Mouse (Mus musculus): ENCODE data around the gene Snx21.

Snx21 gene

GRCm38 (mm10) chr2:164785481-164786387 is at the start of gene Snx21:
Snx21 (plus strand) TSS chr2:164785823.
- DNase-seq, result peak; percentile 87

GRCm38 (mm10) chr2:164737377-164738090 is 48.1 kb upstream of the Snx21 start:
- DNase-seq, result no peak

DNA sequence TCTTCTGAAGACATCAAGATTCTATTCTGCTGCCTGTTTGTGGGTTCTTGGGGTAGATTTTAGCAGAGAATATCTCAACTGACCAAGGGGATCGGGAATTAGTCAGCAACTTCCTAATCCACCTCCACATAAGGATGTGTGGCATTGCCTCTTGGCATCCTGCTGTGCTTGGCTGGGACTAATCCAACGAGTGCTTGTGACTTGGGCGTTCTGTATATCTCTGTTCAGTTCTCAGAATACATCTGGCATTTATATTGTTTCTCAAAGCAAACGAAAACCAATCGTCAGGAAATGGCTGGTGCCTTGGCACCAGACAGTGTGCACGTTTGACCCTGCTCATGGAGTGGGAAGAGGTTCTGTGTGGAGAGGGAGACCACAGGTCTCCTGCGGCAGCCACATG is 45.7 kb upstream of the Snx21 start:
- no peak for DNase-seq

- no peak for DNase-seq
Observed at GRCm38 (mm10) chr2:164744987-164745386, 40.6 kb upstream of the Snx21 start.

GRCm38 (mm10) chr2:164745843-164746479 is 39.7 kb upstream of the Snx21 start, which contains the start of the genes Wfdc3 and Dnttip1:
Wfdc3 (minus strand) TSS chr2:164745931.
Dnttip1 (plus strand) TSS chr2:164745983.
- DNase-seq, result peak; percentile 95

GRCm38 (mm10) chr2:164746693-164747092 is 38.9 kb upstream of the Snx21 start:
- no peak for DNase-seq

GRCm38 (mm10) chr2:164748191-164748590 is 37.4 kb upstream of the Snx21 start:
- DNase-seq, result no peak

GRCm38 (mm10) chr2:164748991-164749390 is 36.6 kb upstream of the Snx21 start:
- DNase-seq, result no peak

- no peak for DNase-seq
Observed at GRCm38 (mm10) chr2:164752454-164752853, 33.2 kb upstream of the Snx21 start.

DNA sequence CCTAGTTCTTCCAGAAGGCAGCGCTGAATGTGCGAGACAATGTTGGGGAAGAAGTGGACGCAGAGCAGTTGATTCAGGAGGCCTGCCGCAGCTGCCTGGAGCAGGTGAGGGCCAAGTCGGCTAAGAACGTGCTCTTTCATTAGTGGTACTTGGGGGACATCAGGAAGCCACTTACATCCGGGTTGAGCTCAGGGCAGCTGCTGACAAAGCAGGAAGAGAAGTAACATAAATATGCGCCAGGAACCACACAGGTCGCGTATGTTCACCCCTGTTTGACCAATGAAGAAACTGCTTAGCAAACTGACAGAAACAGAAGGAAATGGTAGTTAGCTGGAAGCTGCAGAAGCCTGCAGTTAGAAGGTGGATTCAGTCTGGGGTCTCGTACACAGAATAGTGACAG is 31.5 kb upstream of the Snx21 start:
- no peak for DNase-seq

DNA sequence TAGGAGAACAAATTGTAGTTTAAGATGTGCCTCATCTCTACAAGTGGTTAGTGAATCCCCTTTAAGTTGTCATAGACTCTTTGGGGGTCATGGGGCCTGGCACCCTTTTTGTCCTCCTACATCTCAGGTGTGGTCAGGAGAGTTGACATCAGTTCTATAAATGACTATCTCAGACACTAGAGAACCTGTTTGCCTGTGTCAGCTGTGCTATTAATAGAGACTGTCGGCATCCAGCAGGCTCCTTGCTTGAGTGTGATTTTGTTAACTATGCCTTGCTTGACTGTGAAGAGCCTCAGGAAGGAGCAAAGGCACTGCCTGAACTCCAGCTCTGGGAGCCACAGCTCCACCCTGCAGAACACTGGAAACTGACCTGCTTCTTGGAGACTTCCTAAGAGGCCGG is 30.8 kb upstream of the Snx21 start:
- DNase-seq, result no peak

DNA sequence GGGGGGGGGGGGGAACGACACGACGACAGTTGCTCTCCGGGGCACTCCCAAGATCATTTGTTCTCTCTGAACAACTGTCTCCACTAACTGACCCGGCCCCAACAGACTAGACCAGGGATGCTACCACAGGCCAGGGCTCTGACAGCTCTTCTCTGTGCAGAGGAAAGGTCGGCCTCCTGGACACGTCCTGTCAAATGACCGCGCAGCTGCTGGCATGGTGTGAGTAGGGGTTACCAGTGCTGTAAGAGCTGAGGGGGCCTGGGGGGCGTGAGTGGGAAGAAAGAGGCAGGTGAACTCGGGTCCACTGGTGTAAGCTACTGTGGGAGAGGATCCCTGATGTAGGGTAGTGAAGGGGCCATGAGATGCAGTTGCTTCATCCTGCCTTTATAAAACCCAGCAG is 27.8 kb upstream of the Snx21 start:
- DNase-seq, result no peak

- no peak for DNase-seq
Observed at GRCm38 (mm10) chr2:164758692-164759091, 26.9 kb upstream of the Snx21 start.

DNA sequence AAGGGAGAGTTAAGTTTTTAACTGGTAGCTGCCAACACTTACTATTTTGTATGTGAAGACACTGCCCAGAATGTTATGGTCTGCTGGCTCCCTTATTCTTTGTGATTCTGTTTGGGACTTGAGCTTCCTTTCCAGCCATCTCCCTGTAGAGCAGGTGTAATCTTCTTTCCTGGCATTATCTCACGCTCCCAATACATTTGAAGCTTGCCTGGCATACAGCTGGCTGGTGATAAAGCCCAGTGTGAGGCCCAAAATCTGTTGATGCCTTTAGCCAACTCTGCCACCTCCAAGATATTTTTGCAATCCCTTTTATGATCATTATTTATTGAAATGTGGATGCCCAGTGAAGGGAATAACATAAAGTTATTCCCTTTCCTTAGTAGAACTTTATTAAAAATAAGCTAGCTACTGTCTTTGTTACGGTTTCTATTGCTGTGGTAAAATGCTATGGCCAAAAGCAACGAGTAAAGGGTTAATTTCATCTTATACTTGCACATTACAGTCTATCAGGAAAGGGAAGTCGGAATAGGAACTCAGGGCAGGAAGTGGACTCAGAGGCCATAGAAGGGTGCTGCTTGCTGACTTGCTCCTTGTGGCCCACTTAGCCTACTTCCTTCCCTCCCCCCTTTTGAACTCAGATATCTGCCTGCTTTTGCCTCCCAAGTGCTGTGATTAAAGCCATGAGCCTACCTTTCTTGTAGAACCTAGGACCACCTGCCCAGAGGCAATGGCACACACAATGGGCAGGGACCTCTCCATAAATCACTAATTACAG is 25.4 kb upstream of the Snx21 start:
- no peak for DNase-seq

DNA sequence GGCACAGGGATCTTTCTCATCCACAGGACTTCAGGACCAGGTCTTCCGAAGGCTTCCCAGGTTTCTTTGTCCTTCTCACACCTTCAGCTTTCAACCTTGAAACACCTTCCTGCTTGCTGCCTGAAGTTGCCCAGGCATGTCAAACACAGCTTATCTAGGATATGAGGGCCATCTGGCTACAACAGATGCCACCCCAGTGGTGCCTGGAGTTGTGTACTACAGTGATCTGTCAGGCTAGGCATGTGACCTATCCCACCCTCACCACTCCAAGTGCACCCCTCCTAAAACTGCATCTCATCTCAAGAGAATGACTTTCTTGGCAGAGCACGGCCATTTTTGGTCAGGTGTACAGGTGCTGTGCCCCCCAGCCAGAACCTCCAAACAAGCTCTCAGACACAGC is 24.1 kb upstream of the Snx21 start:
- DNase-seq, result no peak

DNA sequence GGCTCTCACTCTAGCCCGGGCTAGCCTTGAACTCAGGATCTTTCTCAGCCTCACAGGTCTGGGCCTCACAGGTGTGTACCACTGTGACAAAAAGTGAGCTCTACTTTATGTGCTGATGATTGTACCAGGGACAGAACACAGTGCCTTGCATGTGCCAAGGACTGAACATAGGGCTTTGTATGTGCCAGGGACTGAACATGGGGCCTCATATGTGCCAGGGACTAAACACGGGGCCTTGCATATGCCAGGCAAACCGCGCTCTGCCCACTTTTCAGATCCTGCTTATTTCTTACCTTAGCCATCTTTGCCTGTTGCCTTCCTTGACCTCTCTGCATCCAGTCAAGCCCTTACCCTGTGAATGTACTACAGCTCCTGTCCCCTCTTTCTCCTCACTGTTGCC is 23.7 kb upstream of the Snx21 start:
- no peak for DNase-seq

DNA sequence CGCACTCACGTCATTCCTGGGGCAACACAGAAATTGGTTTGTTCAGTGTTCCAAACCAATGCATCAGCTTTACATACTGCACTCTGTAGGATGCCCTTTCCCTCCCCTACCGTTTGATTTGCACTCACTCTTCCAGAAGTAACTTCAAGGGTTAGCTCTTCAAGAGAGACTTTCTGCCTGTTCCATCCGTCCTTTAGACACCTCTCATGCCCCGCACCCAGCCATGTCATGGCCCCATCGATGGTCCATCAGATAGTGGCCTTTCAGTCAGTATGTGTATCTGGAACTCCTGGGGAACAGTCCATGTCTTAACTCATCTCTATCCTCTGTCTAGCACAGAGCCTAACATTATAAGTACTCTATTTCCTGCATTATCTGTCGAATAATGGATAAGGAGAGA is 23.0 kb upstream of the Snx21 start:
- no peak for DNase-seq

DNA sequence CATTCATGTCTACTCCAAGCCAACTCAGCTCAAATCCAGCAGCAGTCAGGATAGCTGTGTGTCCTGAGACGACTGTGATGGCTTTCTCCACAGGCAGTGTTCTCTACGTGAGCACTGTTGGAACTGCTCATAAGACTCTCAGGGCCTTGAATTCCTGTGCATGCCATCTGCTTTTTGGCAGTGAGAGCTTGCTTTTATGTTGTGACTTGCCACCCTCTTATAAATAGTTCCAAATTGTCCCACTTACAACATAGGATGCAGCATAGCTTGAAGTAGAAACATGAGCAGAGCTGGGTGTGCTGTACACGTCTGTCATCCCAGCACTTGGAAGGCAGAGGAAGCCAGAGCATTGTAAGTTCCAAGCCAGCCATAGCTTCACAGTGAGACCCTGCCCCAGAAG is 19.8 kb upstream of the Snx21 start:
- DNase-seq, result no peak

- DNase-seq, result no peak
Observed at GRCm38 (mm10) chr2:164767812-164768540, 17.6 kb upstream of the Snx21 start.

GRCm38 (mm10) chr2:164769258-164770037 is 16.2 kb upstream of the Snx21 start, which contains the start of gene Ube2c:
Ube2c (plus strand) TSS chr2:164769898.
- peak; percentile 99 for DNase-seq

GRCm38 (mm10) chr2:164770279-164770678 is 15.3 kb upstream of the Snx21 start:
- no peak for DNase-seq

Measured in right cerebral cortex, postnatal 25 days (tissue).